Mouse (Mus musculus) neural tube, embryonic 15.5 days (tissue): ENCODE data around the gene Eng. TPM values are rescaled to one million over a fixed set of nuclear protein-coding genes. Genes with fewer than 3 reads are reported as not detected.

Experiments used
- ATAC-seq: fragments of 200-750 bp; cut with Nextera tagmentation; 2 replicates; pipeline ENCODE4 v1.8.0; 2017; ENCODE audit warnings: mild to moderate bottlenecking, moderate TSS enrichment, moderate library complexity; ENCODE audit not compliant: low FRiP score
- H3K27ac ChIP-seq: fragments of 300-500 bp; sonication (generic); replicated peaks from 2 replicates; pipeline ENCODE4 v1.5.1; 2015; ENCODE audit warnings: mild to moderate bottlenecking, inconsistent platforms
- H3K27me3 ChIP-seq: fragments of 300-500 bp; sonication (generic); replicated peaks from 2 replicates; pipeline ENCODE4 v1.6.1; 2015; ENCODE audit warnings: inconsistent platforms
- H3K36me3 ChIP-seq: fragments of 300-500 bp; sonication (generic); 2 replicates; pipeline ENCODE4 v1.6.1; 2015; ENCODE audit warnings: inconsistent platforms
- H3K4me1 ChIP-seq: fragments of 300-500 bp; sonication (generic); 2 replicates; pipeline ENCODE4 v1.6.1; 2015; ENCODE audit warnings: inconsistent platforms
- H3K4me2 ChIP-seq: fragments of 300-500 bp; sonication (generic); 2 replicates; pipeline ENCODE4 v1.6.1; 2015; ENCODE audit warnings: inconsistent platforms, mild to moderate bottlenecking, moderate library complexity
- H3K4me3 ChIP-seq: fragments of 300-500 bp; sonication (generic); replicated peaks from 2 replicates; pipeline ENCODE4 v1.5.1; 2015; ENCODE audit warnings: mild to moderate bottlenecking, inconsistent platforms
- H3K9ac ChIP-seq: fragments of 300-500 bp; sonication (generic); replicated peaks from 2 replicates; pipeline ENCODE4 v1.6.1; 2015; ENCODE audit warnings: mild to moderate bottlenecking, inconsistent platforms
- H3K9me3 ChIP-seq: fragments of 300-500 bp; sonication (generic); replicated peaks from 2 replicates; pipeline ENCODE4 v1.6.1; 2016; ENCODE audit warnings: inconsistent platforms
- WGBS: fragments of 180-500 bp; shearing (Covaris S2); methylation state at CpG from one replicate; pipeline ENCODE4 v1.1.7; 2015; ENCODE audit warnings: mixed read lengths; 5-methylcytosine and 5-hydroxymethylcytosine counted together
- polyA plus RNA-seq: library from polyadenylated mRNA; unstranded; fragments of >200 nt; fragmentation: Nextera tagmentation; extraction: Ambion mirVana; gene quantifications from 2 replicates; pipeline ENCODE4 v1.2.1, GENCODE M21; 2015

Eng gene
- 29.6 and 40.5 TPM in 2 replicates for polyA plus RNA-seq

DNA sequence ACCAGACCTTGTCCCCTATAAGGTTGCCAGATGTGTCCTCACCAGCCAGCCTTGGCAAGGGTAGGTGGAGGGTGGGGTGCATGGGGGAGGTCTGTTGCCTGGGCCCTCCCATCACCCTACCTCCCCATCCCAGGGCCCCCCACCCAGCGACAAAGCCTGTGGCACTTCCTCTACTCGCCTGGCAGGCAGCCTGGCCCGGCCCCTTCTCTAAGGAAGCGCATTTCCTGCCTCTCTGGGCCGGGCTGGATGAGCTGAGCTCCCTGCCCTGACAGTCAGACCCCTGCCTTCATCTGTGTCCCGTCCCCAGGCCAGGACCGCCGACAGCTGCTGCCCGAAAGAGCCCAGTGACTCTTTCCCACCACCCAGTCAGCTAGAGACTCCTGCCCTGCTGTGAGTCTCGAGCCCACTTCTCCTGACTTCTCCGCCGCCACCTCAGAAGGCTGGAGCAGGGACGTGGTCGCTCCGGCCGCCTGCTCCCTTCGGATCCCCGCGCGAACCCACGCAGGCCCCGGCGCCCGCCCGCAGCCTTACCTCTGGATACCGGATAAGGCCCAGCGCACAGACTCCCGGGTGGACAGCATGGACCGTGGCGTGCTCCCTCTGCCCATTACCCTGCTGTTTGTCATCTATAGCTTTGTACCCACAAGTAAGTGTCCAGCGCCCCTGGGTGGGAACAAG is at the start of gene Eng:
Gene Eng, plus strand, starts transcription at position 217 of the 678 bp plus-strand sequence.
- Histone ChIP-seq H3K27ac (no peak within 1 kb of the TSS), H3K4me3 (peak within 1 kb of the TSS; percentile 26), H3K9ac (no peak within 1 kb of the TSS), H3K4me1 (0 out of 2 replicates have a peak, but pooled peaks cover 9% of the 10 kb centered on the region), H3K27me3 (no peaks in the 10 kb centered on the region), H3K4me2 (peak within 1 kb of the TSS; percentile 22), H3K36me3 (no peaks in the 10 kb centered on the region), H3K9me3 (no peaks in the 10 kb centered on the region)
- WGBS, result 65% methylated on average over 31 of the region's 31 CpGs
- no peak for ATAC-seq

DNA sequence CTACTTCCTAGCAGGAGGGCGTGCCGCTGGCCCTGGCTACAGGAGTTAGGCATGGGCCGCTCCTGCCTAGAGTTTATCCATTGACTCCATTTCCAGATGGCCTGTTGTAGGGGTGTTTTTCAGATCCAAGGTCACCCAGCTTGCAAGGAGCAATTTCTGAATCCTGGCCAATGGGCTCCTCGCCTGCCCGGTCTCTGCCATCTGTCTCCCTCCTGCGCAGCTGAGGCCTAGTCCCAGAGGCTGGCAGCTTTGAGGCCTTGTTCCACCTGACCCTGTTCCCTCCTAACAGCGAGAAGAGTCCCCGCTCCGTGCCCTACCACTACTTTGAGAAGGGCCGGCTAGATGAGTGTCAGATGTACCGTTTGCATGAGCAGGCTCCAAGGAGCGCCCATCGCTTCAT is 49.7 kb upstream of the Eng start:
- Histone ChIP-seq H3K4me3 (no peak overlapping the region), H3K4me2 (no peak overlapping the region), H3K4me1 (no peaks in the 10 kb centered on the region), H3K27ac (no peak overlapping the region), H3K36me3 (peaks cover 36% of the 10 kb centered on the region), H3K27me3 (no peaks in the 10 kb centered on the region), H3K9me3 (no peaks in the 10 kb centered on the region), H3K9ac (no peak overlapping the region)
- WGBS, result 83% methylated on average over 13 of the region's 13 CpGs
- ATAC-seq, result no peak

DNA sequence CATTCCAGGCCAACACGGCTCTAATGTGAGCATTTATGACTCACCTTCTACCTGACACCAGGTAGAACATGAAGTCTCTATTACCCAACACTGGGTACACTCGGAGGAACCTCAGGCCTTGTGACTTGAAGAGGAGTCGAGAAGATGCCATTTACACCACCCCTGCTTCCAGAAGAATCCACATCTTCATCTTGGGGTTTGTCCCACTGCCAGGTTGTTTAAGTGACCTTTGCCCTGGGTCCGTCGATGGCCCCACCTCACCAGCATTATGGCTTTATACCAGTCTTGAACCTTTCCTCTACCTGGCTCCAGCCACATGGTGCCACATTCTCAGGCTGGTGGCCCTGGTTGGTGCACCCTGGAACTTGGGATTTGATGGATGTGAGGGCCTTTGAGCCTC is 49.1 kb upstream of the Eng start:
- no peak overlapping the region for H3K9ac ChIP-seq
- H3K4me2 ChIP-seq, result no peak overlapping the region
- no peaks in the 10 kb centered on the region for H3K27me3 ChIP-seq
- WGBS, result 90% methylated on average over 5 of the region's 5 CpGs
- ATAC-seq, result no peak
- peaks cover 36% of the 10 kb centered on the region for H3K36me3 ChIP-seq
- H3K9me3 ChIP-seq, result no peaks in the 10 kb centered on the region
- H3K27ac ChIP-seq, result no peak overlapping the region
- H3K4me3 ChIP-seq, result no peak overlapping the region
- no peaks in the 10 kb centered on the region for H3K4me1 ChIP-seq

DNA sequence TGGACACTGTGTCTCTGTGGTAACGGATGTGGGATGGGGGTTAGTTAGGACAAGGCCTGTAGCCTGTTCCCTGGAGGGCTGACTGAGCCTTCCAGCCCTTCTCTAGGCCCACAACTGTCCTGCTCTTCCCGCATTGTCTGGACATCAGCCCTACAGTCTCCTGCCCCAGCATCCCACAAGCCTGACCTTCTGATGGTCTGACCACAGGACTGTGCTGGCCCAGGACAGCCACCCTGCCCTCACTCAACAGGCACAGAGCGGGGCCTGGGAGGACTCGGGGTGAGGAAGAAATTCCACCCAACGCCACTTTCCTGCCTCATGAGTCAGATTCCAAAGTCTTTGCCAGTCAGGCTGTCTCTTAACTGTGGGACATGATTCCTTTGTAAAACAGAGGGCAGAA is 48.7 kb upstream of the Eng start:
- Histone ChIP-seq H3K27me3 (no peaks in the 10 kb centered on the region), H3K4me1 (peaks cover 3% of the 10 kb centered on the region; the same call in 1 of the 2 replicates), H3K9me3 (no peaks in the 10 kb centered on the region), H3K36me3 (peaks cover 36% of the 10 kb centered on the region), H3K9ac (no peak overlapping the region), H3K27ac (no peak overlapping the region), H3K4me2 (no peak overlapping the region), H3K4me3 (no peak overlapping the region)
- no peak for ATAC-seq
- 94% methylated on average over 5 of the region's 5 CpGs for WGBS

- Histone ChIP-seq H3K9ac (no peak overlapping the region), H3K27me3 (no peaks in the 10 kb centered on the region), H3K4me3 (no peak overlapping the region), H3K27ac (no peak overlapping the region), H3K4me1 (peaks cover 4% of the 10 kb centered on the region; the same call in 1 of the 2 replicates), H3K9me3 (no peaks in the 10 kb centered on the region), H3K36me3 (peaks cover 35% of the 10 kb centered on the region), H3K4me2 (no peak overlapping the region)
- WGBS, result 81% methylated on average over 8 of the region's 8 CpGs
- ATAC-seq, result no peak
Measured at GRCm38 (mm10) chr2:32598506-32598905, 47.9 kb upstream of the Eng start.

DNA sequence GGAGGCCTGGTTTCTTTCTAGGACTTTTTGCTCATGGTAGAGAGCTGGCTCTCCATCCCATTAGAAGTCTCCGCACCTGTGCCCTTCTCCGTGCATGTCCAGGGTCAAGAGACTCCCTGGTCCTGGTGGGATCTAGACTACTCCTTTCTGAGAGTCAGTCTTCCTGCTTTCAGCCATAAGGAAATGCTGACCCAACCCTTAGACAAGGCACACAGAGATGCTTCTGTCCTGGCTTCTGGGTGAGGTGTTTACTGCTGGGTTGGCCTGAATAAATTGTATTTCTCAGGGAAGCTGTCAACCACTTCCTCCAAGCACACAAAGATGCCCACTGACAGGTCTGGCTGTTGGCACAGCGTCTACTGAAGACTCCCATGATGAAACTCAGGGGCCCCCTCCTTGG is 47.0 kb upstream of the Eng start, which contains the start of gene St6galnac6:
Gene St6galnac6, plus strand, starts transcription at position 301 of the 400 bp plus-strand sequence.
- peaks cover 26% of the 10 kb centered on the region for H3K36me3 ChIP-seq
- no peak within 1 kb of the TSS for H3K4me2 ChIP-seq
- no peaks in the 10 kb centered on the region for H3K9me3 ChIP-seq
- H3K9ac ChIP-seq, result no peak within 1 kb of the TSS
- peaks cover 4% of the 10 kb centered on the region; the same call in 1 of the 2 replicates for H3K4me1 ChIP-seq
- H3K4me3 ChIP-seq, result no peak within 1 kb of the TSS
- H3K27me3 ChIP-seq, result no peaks in the 10 kb centered on the region
- WGBS, result 92% methylated on average over 3 of the region's 3 CpGs
- no peak within 1 kb of the TSS for H3K27ac ChIP-seq
- no peak for ATAC-seq

DNA sequence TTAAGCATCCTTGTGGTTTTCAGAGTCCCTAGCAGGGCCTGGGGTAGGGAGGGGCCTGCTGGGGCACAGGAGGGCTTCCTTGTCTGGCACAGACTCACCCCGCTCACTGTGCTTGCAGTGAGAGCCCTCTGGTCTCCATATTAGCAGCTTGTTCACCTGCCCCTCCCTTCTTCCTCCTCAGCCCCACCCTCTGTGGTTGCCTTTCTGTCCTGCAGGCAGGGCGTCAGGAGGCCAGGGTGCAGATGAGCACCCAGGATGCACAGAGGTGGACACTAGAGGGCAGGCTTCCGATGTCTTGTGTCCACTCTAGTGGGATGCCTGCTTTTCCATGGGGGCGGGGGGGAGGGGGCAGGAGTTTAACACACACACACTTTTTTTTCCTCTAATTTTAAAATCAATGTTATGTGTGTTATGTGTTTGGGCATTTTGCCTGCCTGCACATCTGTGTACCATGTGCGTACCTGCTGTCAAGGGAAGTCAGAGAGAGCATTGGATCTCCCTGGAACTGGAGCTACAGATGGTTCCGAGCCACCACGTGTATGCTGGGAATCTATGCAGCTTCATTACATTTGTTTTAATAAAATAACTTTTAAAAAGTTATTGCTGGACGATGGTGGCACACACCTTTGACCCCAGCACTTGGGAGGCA is 44.9 kb upstream of the Eng start:
- Histone ChIP-seq H3K27ac (no peak overlapping the region), H3K4me2 (no peak overlapping the region), H3K9me3 (no peaks in the 10 kb centered on the region), H3K36me3 (peaks cover 12% of the 10 kb centered on the region), H3K4me1 (peaks cover 7% of the 10 kb centered on the region), H3K9ac (no peak overlapping the region), H3K27me3 (no peaks in the 10 kb centered on the region), H3K4me3 (no peak overlapping the region)
- ATAC-seq, result no peak
- WGBS, result 40% methylated on average over 8 of the region's 8 CpGs

GRCm38 (mm10) chr2:32602600-32603054 is 43.8 kb upstream of the Eng start:
- Histone ChIP-seq H3K4me2 (peak overlapping the region; percentile 47), H3K9me3 (no peaks in the 10 kb centered on the region), H3K27ac (peak overlapping the region; percentile 38; the same call in 1 of the 2 replicates), H3K27me3 (no peaks in the 10 kb centered on the region), H3K9ac (no peak overlapping the region), H3K4me3 (peak overlapping the region; percentile 23), H3K4me1 (peaks cover 15% of the 10 kb centered on the region), H3K36me3 (peaks cover 2% of the 10 kb centered on the region; the same call in 1 of the 2 replicates)
- no peak for ATAC-seq
- under 1% methylated on average over 11 of the region's 11 CpGs for WGBS

GRCm38 (mm10) chr2:32604631-32605030 is 41.8 kb upstream of the Eng start:
- no peak overlapping the region for H3K9ac ChIP-seq
- H3K27ac ChIP-seq, result no peak overlapping the region
- H3K27me3 ChIP-seq, result no peaks in the 10 kb centered on the region
- WGBS, result 50% methylated on average over 10 of the region's 10 CpGs
- no peaks in the 10 kb centered on the region for H3K36me3 ChIP-seq
- no peak overlapping the region for H3K4me2 ChIP-seq
- no peak for ATAC-seq
- no peak overlapping the region for H3K4me3 ChIP-seq
- peaks cover 32% of the 10 kb centered on the region for H3K4me1 ChIP-seq
- no peaks in the 10 kb centered on the region for H3K9me3 ChIP-seq

- Histone ChIP-seq H3K27ac (peak overlapping the region; percentile 41; the same call in 1 of the 2 replicates), H3K4me1 (peaks cover 39% of the 10 kb centered on the region), H3K36me3 (no peaks in the 10 kb centered on the region), H3K4me3 (peak overlapping the region; percentile 82), H3K27me3 (no peaks in the 10 kb centered on the region), H3K9ac (peak overlapping the region; percentile 80), H3K4me2 (peak overlapping the region; percentile 94), H3K9me3 (no peaks in the 10 kb centered on the region)
- peak; percentile 88 for ATAC-seq
- WGBS, result 14% methylated on average over 43 of the region's 55 CpGs
Measured at GRCm38 (mm10) chr2:32606161-32607142, 39.9 kb upstream of the Eng start.

- WGBS, result 6% methylated on average over 34 of the region's 34 CpGs
- Histone ChIP-seq H3K9me3 (no peaks in the 10 kb centered on the region), H3K27me3 (no peaks in the 10 kb centered on the region), H3K4me3 (peak overlapping the region; percentile 82), H3K27ac (peak overlapping the region; percentile 41; the same call in 1 of the 2 replicates), H3K4me2 (peak overlapping the region; percentile 94), H3K36me3 (no peaks in the 10 kb centered on the region), H3K9ac (peak overlapping the region; percentile 80), H3K4me1 (peaks cover 38% of the 10 kb centered on the region)
- peak; percentile 40 for ATAC-seq
Measured at GRCm38 (mm10) chr2:32607262-32607947, 39.0 kb upstream of the Eng start.
